Mouse (Mus musculus): ENCODE results near the gene Tmem174. TPM values are rescaled to one million over a fixed set of nuclear protein-coding genes. Genes with fewer than 3 reads are reported as not detected.

Gene Tmem174
- total RNA-seq, 2 experiments from 2014 or later: not detected

DNA sequence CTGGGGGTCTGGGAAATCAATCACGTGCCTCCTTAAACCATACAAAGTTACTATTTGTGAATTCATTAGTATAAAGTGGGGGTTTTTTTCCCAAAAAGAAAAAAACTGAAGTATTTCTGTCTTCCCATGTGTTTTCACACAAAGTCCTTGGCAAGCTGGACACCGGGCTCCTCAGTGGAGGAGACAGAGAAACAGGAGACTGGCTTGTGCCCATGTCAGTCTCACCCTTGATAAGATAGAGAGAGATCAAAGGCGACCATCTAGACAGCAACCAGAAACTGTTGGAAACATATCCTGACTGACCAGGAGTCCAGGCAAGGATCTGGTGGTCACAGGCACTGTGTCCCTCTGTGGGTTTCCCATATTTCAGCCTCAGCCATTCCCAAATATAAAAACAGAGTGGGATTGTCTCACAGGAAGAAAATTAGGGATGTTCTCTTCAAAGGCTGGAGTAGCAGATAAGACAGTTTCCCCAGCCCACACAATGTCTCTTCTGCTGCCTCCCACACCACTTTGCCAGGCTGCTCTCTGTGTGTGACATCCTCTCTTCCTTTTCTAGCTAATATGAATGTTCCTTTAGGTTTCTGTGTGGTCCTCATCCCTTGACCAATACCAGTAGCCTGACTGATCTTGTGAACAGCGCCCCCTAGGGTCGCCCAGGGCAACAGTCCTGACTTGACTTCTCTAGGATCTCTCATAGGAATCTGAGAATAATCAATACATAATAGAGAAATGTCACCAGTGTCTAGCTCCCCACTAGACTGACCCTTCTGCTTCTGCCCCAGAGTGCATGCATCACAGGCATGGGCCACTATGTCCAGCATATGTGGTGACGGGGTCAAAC lies 3.3 kb downstream of the Tmem174 start:
- DNase-seq (ENCODE audit: extremely low spot score in 1 of 2, low spot score in 1 of 2): peak in 1 of 2 experiments; percentile 20

DNA sequence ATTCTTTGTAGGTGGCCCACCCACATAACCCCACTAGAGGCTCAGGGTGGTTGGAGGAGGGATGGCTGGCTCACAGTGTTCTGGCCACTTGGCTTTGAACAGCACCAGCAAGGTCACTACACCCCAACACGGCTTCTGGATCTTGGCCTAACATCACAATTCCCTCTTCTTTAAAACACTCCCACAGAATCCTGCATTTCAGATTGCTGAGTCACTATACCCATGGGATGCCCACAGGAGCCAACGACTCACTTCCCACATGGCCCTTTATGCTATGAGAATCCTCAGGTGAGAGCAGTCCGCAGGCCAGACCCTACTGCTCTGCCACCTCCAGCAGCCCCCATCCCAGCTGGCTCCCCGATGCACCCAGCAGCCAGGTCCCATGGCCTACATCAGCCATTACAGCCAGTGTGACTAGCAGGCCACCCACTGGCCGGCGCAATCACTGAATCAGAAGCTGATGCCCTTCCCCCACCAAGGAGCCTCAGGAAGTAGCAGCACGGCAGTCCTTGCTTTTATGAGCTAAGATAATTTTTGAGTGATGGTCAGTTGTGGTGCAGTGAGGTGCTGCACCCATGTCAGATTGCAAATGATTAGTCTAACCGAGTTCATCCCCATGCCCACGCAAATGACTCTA lies 4.8 kb downstream of the Tmem174 start:
- DNase-seq (ENCODE audit: extremely low spot score in 1 of 2, low spot score in 1 of 2): no peak

DNA sequence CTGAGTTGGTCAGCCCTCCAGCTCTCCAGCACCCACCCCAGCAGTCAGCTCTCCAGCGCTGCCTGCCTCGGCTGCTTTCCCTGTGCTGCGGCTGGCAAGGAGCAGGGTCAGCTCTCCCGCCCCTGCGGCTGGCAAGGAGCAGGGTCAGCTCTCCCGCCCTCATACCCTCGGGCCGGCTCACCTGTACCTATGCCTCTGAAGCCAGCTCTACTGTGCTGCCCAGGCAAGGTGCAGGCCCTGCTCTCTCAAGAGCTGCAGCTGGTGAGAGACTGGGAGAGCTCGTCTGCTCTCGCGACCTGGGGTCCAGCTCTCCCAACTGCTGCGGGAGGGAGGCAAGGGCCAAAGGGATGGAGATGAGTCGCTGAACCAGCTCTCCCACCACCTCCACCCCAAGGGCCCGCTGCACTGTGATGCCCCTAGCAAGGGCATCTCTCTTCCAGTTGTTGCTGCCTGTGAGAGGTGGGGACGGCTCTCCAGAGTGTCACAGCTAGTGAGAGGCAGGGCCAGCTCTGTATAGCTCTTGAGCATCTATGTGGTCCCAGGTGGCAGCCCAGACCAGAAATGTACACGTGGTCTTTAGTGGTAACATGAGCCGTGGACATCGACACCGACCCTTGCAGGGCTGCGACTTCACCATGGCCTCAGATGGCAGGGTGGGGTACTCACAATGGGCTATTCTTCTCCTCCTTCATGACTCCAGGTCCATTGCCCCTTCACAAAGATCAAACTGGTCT lies 5.9 kb downstream of the Tmem174 start:
- no peak for DNase-seq (ENCODE audit: extremely low spot score in 1 of 2, low spot score in 1 of 2)

DNA sequence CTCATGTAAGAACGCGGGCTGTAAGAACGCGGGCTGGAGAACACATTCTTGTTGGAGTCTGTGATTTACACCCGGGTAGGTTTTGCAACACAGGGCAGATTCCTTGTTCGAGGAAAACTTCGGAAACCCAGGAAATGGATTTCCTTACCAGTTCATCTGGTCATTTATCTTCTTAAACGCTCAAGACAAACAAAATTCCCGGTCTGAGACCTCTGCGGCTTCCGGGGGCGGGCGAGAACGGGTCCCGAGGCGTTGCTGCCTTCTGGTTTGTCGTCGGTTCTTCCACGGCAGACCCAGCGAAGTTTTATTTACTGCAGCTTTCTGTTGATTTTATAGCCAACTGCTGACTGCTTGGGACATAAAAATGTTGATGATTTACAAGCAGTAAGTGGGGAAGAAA lies 10.5 kb downstream of the Tmem174 start:
- no peak for DNase-seq (ENCODE audit: extremely low spot score in 1 of 2, low spot score in 1 of 2)

DNA sequence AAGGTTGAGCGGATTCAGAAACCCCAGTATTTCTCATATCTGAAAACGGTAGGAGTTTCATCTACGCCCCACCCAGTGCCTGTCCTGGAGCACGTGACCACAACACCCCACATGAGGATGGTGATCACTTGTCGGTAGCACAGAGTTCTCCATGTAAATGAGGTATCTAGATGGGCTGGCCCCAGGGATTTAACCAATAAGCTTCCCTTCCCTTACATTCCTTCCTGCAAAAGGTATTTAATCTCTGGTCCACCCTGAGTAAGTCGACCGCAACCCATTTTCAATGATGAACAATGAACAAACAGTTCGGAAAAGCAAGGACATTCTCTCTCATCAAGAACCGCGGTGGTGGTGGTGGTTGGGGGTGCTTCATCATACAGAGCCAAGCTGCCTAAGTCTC lies 12.7 kb downstream of the Tmem174 start:
- no peak for DNase-seq (ENCODE audit: extremely low spot score in 1 of 2, low spot score in 1 of 2)

DNA sequence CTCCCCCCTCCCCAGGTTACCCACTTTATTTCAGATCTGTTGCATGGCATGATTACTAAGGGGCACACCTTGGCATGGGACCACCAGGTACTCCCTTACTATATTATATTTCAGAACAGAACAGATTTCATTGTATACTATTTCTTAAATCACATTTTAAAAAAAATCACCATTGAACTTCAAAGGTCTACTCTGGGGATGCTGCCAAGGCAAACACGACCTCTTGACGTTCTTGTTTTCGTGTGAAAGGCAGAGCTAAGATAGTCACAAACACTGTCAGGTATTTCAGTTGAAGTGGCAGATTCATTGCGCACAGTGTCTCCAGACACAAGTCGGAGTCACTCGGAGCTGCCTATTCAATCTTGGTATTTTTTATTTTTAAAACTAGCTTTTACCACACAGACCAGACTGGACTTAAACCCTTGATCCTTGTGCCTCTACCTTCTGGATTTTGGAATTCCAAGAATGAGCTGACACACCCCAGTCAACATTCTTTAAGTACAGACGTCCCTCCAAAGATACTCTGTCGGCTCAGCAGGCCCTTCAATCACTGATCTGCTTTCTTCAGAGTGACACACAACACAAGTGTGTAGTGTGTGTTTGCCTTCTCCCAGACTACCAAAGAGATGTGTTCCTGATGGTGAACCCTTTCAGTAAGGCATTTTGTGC lies 14.2 kb downstream of the Tmem174 start:
- no peak for DNase-seq (ENCODE audit: extremely low spot score in 1 of 2, low spot score in 1 of 2)

DNA sequence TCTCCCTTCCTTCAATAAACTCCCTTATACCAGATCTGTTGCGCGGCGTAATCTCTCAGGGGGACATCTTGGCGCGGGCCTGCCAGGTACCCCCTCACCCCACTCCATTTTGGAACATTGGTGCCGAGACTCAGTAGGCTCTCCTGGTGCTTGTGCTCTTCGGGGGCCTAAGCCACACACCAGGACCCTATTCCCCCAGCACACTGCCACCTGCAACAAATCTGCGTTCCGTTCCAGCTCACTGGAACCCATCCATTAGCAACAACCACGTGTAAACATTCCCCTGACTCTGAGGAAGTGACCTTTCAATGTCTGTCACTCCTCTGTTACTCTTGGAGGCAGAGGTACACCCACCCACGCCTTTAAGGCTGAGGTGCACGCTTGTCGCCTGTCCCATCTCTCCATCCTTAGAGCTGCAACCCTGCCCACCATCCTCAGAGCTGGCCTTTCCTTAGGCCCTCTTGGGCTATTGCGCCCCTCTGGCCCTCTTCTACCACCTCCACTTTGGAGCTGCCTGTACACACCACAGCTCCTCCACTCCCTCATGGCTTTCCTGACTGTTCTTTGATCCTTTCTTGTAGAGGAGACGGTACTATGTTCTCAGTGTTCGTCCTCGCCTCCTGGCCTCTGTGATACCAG lies 19.7 kb downstream of the Tmem174 start:
- DNase-seq (ENCODE audit: extremely low spot score in 1 of 2, low spot score in 1 of 2): no peak

DNA sequence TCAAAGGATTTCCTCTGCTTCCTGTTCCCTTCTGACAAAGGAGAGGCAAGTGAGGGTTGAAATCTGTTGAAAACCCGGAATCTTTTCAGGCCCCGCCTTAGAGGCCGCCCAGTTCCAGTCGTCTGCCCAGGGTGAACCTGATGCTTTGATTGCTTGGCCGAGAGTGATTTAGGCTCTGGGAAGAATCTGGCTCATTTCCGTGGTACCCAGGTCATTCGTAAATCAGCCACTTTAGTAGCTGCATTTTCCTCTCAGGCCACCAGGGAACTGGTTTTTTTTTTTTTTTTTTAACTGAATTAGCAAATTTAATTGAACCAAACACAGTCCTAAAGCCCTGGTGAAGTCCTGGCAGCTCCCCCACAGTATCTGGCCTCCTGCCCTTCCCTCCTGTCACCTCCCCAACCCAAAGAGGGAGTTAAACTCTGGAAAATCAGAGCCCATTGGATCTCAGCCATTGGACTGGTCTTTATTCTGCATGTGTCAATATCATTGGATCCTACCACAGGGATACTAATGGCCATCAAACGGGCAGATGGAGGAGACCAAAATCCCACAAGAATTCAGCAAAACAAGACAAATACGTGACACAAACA lies 29.2 kb downstream of the Tmem174 start:
- DNase-seq (ENCODE audit: extremely low spot score in 1 of 2, low spot score in 1 of 2): no peak

DNA sequence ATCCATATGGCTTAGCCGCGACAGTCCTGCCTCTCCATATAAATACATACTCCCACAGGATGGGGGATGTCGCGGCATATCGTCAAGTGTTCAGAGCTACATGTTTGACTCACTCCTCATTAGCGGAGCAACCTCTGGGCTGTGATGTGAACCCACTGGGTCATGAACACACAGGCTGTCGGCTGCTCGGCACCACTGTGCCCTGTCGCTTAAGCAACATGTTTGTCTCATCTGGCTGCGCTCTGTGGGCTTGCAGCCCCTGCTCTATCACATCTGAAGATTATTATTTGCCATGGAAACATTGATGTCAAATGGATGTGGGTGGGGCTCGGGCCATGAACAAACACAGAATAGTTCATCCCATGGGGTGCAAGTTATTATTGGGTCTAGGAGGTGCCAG lies 33.4 kb downstream of the Tmem174 start:
- DNase-seq (ENCODE audit: extremely low spot score in 1 of 2, low spot score in 1 of 2): no peak

DNA sequence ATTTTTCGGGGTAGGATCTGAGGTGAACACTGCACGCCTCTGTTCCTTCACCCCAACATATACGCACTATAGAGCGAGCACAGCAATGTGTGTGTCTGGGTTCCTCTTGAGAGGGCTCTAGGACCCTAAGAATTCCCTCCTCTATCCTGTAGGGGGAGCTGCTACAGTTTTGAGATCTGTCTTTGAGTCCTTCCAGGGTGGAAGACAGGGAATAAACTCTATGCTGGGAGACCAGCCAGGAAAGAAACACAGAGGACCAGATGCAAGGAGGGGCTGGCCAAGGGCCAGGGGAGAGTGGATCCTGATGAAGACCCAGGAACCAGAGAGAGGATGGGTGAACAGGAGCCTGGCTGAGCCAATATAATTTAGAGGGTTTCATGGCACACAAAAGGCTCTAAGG lies 40.5 kb downstream of the Tmem174 start:
- DNase-seq (ENCODE audit: extremely low spot score in 1 of 2, low spot score in 1 of 2): no peak

DNA sequence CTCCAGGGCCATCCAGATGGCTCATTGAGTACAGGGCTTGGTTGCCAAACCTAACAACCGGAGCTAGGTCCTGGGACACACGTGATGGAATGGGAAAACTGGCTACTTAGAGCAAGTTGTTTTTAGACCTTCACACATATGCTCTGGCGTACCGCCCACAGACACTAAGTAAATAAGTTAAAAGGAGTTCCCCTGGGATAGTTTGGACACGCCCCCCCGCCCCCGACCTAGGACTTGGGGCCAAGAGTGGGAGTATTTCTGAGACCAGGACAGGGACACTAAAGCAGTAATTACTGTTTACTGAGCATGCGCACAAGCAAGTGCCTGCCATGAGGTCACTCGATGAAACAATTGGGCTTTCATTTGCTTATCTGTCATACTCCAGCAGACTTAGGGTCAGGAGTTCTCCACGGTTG lies 42.5 kb downstream of the Tmem174 start:
- DNase-seq (ENCODE audit: extremely low spot score in 1 of 2, low spot score in 1 of 2): no peak

DNA sequence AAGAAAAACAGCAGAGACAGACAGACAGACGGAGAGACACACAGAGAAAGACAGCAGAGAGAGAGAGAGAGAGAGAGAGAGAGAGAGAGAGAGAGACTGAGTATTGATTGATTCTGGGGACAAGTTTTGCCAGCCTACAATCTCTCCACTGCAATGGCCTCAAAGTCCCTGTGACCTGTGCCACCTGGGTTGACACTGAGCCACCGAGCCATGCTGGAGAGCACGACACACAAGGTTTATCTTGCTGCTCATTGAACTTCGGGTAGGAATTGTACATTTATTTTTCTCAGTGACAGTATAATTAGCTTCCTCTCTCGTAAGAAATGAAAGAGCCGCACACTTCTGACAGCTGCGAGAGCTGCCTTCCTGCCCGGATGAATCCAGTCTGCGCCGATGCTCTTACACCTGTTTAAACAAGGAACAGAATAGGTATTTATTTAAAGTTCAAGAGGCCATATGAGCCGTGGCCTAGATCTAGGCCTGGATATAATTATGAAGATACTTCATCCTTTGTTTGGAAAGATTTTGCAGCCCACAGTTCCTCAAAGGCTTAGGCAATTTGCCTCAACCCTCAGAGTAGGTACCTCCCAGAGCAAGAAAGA lies 43.2 kb downstream of the Tmem174 start:
- DNase-seq (ENCODE audit: extremely low spot score in 1 of 2, low spot score in 1 of 2): no peak

DNA sequence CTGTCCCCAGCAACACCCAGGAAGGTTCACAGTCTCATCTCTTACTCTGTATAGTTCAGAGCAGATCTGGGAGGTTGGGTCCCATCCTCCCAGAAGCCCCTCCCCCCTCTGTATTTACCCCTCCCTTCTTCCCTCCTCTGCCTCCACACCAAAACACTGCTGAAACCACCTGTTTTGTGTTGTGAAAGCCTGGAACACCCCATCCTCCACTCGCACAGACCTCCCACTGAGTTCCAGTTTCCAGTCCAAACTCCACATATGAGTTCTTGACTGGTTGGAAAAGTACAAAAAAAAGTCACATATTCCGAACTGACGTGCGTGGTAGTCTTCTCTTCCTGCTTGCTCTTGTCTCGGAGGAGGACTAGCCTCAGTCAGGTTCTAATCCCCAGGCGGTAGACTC lies 45.8 kb downstream of the Tmem174 start:
- DNase-seq (ENCODE audit: extremely low spot score in 1 of 2, low spot score in 1 of 2): no peak

DNA sequence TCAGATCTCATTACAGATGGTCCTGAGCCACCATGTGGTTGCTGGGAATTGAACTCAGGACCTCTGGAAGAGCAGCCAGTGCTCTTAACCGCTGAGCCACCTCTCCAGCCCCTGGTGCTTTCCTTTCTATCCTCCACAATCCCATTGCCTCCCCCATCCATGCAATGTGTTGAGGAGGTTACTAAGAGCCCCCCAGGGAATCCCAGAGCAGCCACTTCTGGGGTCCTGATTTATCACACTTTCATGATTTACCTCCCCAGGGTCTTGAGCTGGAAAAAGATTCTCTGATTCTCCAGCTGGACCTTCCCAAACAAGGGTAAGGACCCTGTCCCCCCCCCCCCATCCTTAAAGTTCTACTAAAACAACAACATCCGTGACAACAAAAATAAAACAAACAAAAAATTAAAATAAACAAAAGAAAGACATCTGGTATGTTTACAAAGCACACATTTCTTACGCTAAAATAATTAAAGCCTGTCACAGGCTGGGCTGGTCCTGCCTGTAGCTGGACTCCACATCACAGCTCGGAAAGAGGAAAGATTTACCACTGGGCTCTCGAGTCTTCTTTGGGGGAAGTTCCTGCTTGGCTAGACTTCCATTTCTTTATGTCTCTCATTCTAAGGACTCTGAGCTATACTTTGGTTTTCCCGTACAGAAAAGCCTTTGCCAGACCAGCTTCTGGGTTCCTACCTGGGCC lies 46.4 kb downstream of the Tmem174 start:
- no peak for DNase-seq (ENCODE audit: extremely low spot score in 1 of 2, low spot score in 1 of 2)

DNA sequence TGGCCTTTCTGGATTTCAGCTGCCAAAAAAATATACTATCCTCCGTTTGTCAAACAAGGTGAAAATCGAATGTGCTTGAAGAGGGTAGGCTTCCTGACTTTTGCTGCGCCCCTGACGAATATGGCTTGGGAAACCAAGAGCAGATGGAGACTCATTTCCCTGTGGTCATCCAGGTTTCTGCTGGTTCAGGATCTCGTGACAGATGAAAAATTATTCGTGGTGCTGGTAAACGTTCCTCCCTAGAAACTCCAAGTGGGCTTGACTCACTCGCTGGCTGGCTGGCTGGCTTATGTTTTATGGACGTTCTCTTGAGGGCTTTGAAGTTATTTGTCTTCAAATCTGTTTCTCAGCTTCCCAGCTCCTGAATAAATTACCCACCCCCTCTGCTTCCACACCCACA lies 47.6 kb downstream of the Tmem174 start:
- DNase-seq (ENCODE audit: extremely low spot score in 1 of 2, low spot score in 1 of 2): no peak

DNA sequence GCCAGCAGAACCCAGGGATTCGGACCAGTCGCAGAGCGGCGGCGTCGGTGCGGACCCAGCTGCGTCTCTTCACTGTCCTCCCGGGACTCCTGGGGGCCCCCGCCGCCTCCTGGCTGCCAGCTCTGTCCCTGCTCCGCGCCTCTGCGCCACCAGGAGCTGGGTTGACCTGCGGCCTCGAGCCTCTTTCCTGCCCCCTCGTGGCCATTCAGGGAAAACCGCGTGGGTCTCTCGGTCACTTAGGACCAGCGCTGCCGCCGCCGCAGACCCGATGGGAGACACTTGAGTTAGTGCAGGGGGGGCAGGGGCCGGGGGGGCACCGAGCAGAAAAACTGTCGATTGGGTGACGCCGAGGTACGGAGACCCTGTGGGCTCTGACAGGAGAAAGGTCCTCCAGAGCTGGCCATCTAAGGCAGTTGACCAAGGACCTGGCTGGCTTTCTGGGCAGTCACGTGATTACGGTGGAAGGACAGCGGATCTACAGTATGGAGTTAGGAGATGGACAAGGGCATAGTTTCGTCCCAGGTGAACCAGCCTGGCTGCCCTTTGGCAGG lies 48.2 kb downstream of the Tmem174 start:
- DNase-seq (ENCODE audit: extremely low spot score in 1 of 2, low spot score in 1 of 2): peak; percentile 67 to 76

DNA sequence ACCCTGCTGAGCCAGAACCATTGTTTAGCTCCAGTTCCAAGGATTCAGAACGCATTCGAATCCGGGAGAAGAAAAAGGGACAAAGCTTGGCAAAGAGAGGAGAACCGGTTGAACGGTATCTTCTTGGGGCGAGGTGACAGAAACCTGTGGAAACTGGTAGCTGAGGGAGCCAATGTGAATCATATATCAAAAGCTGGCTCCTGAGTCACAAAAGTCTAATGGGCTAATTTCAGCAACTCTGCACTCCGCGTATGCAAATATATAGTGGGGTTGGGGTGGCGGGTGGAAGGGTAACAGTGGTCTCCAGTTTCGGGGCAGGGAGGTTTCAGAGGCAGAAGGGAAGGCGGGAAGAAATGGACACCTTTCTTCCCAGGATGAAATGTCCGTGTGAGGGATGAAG lies 48.7 kb downstream of the Tmem174 start:
- no peak for DNase-seq (ENCODE audit: extremely low spot score in 1 of 2, low spot score in 1 of 2)

DNA sequence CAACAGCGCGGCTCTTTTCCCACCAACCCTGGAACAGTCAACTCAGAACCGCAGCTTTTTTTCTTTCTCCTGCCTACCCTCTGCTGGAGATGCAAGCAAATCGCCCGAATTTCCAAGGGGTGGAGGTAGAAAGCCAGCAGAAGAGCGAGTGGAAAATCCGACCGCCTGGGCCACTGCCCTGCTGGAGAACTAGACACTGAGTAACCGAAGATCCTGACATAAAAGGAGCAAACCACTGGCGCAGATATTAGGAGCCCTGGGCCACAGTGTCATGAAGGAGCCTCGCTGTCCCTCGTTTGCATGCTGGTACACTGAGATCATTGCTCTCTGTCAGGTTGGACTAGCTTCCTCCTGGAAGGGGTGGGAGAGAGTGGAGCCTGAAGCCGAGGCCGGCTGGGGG lies 49.6 kb downstream of the Tmem174 start:
- DNase-seq (ENCODE audit: extremely low spot score in 1 of 2, low spot score in 1 of 2): no peak
